ENCODE assay signal across 8 mouse cellular contexts in the genomic region with DNA sequence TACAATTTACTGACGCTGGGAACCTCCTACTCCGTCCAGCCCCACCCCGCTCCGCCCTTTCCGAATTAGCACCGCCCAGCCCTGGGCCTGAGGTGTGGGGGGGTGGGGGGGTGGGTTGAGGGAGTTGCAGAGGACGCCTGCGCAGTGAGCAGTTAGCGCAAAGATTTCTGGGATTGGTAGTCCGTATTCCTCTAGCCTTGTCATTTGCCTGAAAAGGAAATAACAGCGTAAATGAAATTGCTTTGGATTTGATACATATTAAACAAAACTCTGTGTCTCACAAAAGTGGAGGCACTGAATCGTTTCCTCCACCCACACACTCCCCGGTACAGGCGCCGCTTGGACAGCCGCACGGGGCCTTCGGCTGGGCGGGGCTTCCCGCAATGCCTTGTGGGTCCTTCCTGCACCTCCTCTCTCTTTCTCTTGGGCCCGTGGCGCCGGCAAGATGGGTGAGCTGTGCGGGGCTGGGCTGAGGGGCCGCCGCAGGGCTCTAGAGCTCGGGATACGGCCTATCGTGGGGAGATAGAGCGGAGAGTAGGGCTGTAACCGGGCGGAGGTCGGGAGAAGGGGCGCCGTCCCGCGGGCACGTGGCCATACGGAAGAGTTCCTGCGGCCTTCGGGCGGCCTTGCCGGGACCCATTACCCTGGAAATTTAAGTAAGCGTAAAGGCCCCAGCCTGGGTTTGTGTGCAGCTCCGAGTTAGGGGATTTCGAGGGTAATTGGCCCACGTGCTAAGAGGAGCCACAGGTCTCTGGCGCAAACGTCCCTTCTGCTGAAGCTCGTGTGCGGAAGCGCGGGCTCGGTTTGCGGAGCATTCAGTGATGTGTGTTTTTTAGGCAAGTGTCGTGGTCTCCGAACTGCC. TPM values are rescaled to one million over a fixed set of nuclear protein-coding genes. Genes with fewer than 3 reads are reported as not detected.
DNase-seq lines count a peak whose midpoint lies in the region; ATAC-seq lines count a peak whose summit lies in the region.

A gene (plus strand): TSS at position 208 of the 862 bp plus-strand sequence.

- peaks cover 6% of the 10 kb centered on the region for H3K4me1 ChIP-seq in hindbrain, embryonic 16.5 days (ENCODE audit: control insufficient read depth, insufficient read depth, low read depth, low read length)

- H3K9ac ChIP-seq in hindbrain, embryonic 16.5 days (ENCODE audit: low read depth, low read length), result peak within 1 kb of the TSS; percentile 95

- peak within 1 kb of the TSS; percentile 90 for H3K4me3 ChIP-seq in hindbrain, embryonic 16.5 days (ENCODE audit: low read length)
- H3K4me3 ChIP-seq in macrophage (ENCODE audit: inconsistent target), result peak within 1 kb of the TSS; percentile 78

- whole genome bisulfite sequencing in hindbrain, embryonic 16.5 days, result under 1% methylated on average over 57 of the region's 57 CpGs
- WGBS in macrophage (ENCODE audit: missing documents), result under 1% methylated on average over 55 of the region's 57 CpGs

- H3K27ac ChIP-seq in hindbrain, embryonic 16.5 days (ENCODE audit: low read depth, low read length), result peak within 1 kb of the TSS; percentile 83
- peak within 1 kb of the TSS; percentile 76 for H3K27ac ChIP-seq in macrophage

- peaks cover 19% of the 10 kb centered on the region for H3K36me3 ChIP-seq in hindbrain, embryonic 16.5 days (ENCODE audit: control insufficient read depth, insufficient read depth, low read length)
- H3K36me3 ChIP-seq in macrophage (ENCODE audit: inconsistent target), result peaks cover 11% of the 10 kb centered on the region; the same call in 1 of the 2 replicates

- peak within 1 kb of the TSS; percentile 77 for H3K4me2 ChIP-seq in hindbrain, embryonic 16.5 days (ENCODE audit: low read length)

- H3K9me3 ChIP-seq in hindbrain, embryonic 16.5 days (ENCODE audit: control insufficient read depth, low read length), result no peaks in the 10 kb centered on the region

- ATAC-seq in hindbrain, embryonic 16.5 days, result peak; percentile 98

- peak; percentile 61 for DNase-seq in WW6 (ENCODE audit: low read depth, low spot score)
- peak; percentile 67 to 83 for DNase-seq in cerebellum, postnatal 4 days (ENCODE audit: low spot score in 2 of 2)
- DNase-seq in gastrocnemius, adult 18-20 months (ENCODE audit: low spot score), result peak; percentile 92
- DNase-seq in left cerebral cortex, adult 18-20 months (ENCODE audit: low spot score in 2 of 2), result peak; percentile 86 to 88
- DNase-seq in right cerebral cortex, adult 18-20 months, result peak; percentile 91
- peak; percentile 53 for DNase-seq in urinary bladder, postnatal 10 days (ENCODE audit: low spot score)

- H3K79me2 ChIP-seq in macrophage (ENCODE audit: inconsistent target), result peaks cover 13% of the 10 kb centered on the region

- no peaks in the 10 kb centered on the region for H3K27me3 ChIP-seq in hindbrain, embryonic 16.5 days (replicated peaks; ENCODE audit: control insufficient read depth, insufficient read depth, low read length)

RNA-seq across cellular contexts. Expression of the gene that starts here (rescaled TPM):
- total RNA-seq in gastrocnemius, adult 18-20 months (2021), result 100 to 1,000 TPM; 188 to 204 TPM
- 78.4 and 85.6 TPM in 2 replicates for polyA plus RNA-seq in hindbrain, embryonic 16.5 days (2015; fragmentation: Nextera tagmentation; extraction: Ambion mirVana)
- 100 to 1,000 TPM; 230 to 249 TPM for total RNA-seq in left cerebral cortex, adult 18-20 months (2021)
- 100 to 1,000 TPM in 1 of 26 experiments, 10 to 100 TPM in 25; 17.9 to 124 (median 37.3) TPM for total RNA-seq in macrophage (2018; cell fraction: chromatin; rRNA removed)
- 1,000 to 10,000 TPM in 7 of 26 experiments, 100 to 1,000 TPM in 19; 502 to 1,794 (median 783) TPM for total RNA-seq in macrophage (2018; cell fraction: cytosol; rRNA removed)
- 100 to 1,000 TPM in 21 of 26 experiments, 10 to 100 TPM in 5; 74.6 to 222 (median 131) TPM for total RNA-seq in macrophage (2018; cell fraction: nucleus; rRNA removed)
- polyA plus RNA-seq in macrophage (2018), result 393 to 651 TPM (median 643 TPM) in 3 replicates

Comparison
In these comparisons a context has a peak if more than half of its experiments do, and no peak if none do; other contexts are left out.
1. Peak in every context shown above with its lines: DNase-seq, ATAC-seq, H3K4me3 ChIP-seq and H3K27ac ChIP-seq.